Mouse (Mus musculus) cerebellum, adult 2 months (tissue): ENCODE measurements around the gene Ano1.

Experiments used
- CTCF ChIP-seq: fragments of 200-500 bp; IDR thresholded peaks from 2 replicates; pipeline ENCODE4 v1.5.1; 2011; ENCODE audit warnings: low read depth, mild to moderate bottlenecking, control low read depth, low read length, moderate library complexity, borderline replicate concordance; ENCODE audit not compliant: insufficient read depth
- POLR2A ChIP-seq: fragments of 200-500 bp; IDR thresholded peaks from 2 replicates; pipeline ENCODE4 v1.6.1; 2011; ENCODE audit warnings: low read length, control low read depth, borderline replicate concordance; ENCODE audit not compliant: insufficient read depth

- TF ChIP-seq POLR2A (no peak), CTCF (no peak)
Measured at GRCm38 (mm10) chr7:144697870-144698269, 53.9 kb downstream of the Ano1 start.
